Mouse (Mus musculus) heart, postnatal 0 days (tissue): Measurements from ENCODE around the gene Zar1l. TPM values are rescaled to one million over a fixed set of nuclear protein-coding genes. Genes with fewer than 3 reads are reported as not detected.
A peak's percentile ranks its signal among the peaks of the same experiment; 100 is the strongest.

Source experiments
- ATAC-seq: fragments of 200-750 bp; cut with Nextera tagmentation; 2 replicates; pipeline ENCODE4 v1.8.0; 2017; ENCODE audit warnings: low read depth, moderate number of reproducible peaks, moderate library complexity; ENCODE audit not compliant: insufficient read depth
- DNase-seq: peaks from one replicate; pipeline ENCODE4 v3.0.0-alpha.2; 2016; ENCODE audit warnings: low spot score
- H3K27ac ChIP-seq: fragments of 300-500 bp; sonication (generic); 2 replicates; pipeline ENCODE4 v1.5.1; 2014; ENCODE audit warnings: low read depth, mild to moderate bottlenecking
- H3K27me3 ChIP-seq: fragments of 300-500 bp; sonication (generic); 2 replicates; pipeline ENCODE4 v1.6.1; 2014; ENCODE audit warnings: low read length, mixed read lengths; ENCODE audit not compliant: control insufficient read depth, insufficient read depth
- H3K36me3 ChIP-seq: fragments of 300-500 bp; sonication (generic); replicated peaks from 2 replicates; pipeline ENCODE4 v1.6.1; 2014; ENCODE audit warnings: low read length, mixed read lengths; ENCODE audit not compliant: control insufficient read depth, insufficient read depth
- H3K4me1 ChIP-seq: fragments of 300-500 bp; sonication (generic); 2 replicates; pipeline ENCODE4 v1.6.1; 2014; ENCODE audit warnings: antibody characterized with exemption; ENCODE audit not compliant: control insufficient read depth, insufficient read depth
- H3K4me2 ChIP-seq: fragments of 300-500 bp; sonication (generic); 2 replicates; pipeline ENCODE4 v1.6.1; 2014; ENCODE audit warnings: low read depth, mild to moderate bottlenecking, low read length, moderate library complexity
- H3K4me3 ChIP-seq: fragments of 300-500 bp; sonication (generic); 2 replicates; pipeline ENCODE4 v1.5.1; 2014; ENCODE audit warnings: low read depth, low read length
- H3K9ac ChIP-seq: fragments of 300-500 bp; sonication (generic); replicated peaks from 2 replicates; pipeline ENCODE4 v1.6.1; 2014; ENCODE audit warnings: low read depth, low read length, mixed read lengths
- H3K9me3 ChIP-seq: fragments of 300-500 bp; sonication (generic); replicated peaks from 2 replicates; pipeline ENCODE4 v1.6.1; 2016; ENCODE audit warnings: low read length; ENCODE audit not compliant: control insufficient read depth
- CTCF ChIP-seq: IDR thresholded peaks from 2 replicates; pipeline ENCODE4 v1.5.1; 2016; ENCODE audit warnings: antibody characterized with exemption, control low read depth, low read depth
- EP300 ChIP-seq: IDR thresholded peaks from 2 replicates; pipeline ENCODE4 v1.6.1; 2016; ENCODE audit warnings: antibody characterized with exemption, low read depth
- WGBS: fragments of 180-500 bp; shearing (Covaris S2); extraction: QIAGEN DNeasy Blood & Tissue Kit; methylation state at CpG from one replicate; pipeline ENCODE4 v1.1.7; 2014; 5-methylcytosine and 5-hydroxymethylcytosine counted together
- polyA plus RNA-seq: library from polyadenylated mRNA; unstranded; fragments of >200 nt; fragmentation: Nextera tagmentation; extraction: Ambion mirVana; gene quantifications from 2 replicates; pipeline ENCODE4 v1.2.1, GENCODE M21; 2015
- total RNA-seq: library from RNA; depleted of rRNA; stranded (reverse); fragments of >200 nt; gene quantifications from 2 replicates; pipeline ENCODE4 v1.2.3, GENCODE M21; 2014; ENCODE audit warnings: low replicate concordance

The Zar1l gene
- total and polyA plus RNA-seq, 2 experiments from 2014 or later, result not detected

DNA sequence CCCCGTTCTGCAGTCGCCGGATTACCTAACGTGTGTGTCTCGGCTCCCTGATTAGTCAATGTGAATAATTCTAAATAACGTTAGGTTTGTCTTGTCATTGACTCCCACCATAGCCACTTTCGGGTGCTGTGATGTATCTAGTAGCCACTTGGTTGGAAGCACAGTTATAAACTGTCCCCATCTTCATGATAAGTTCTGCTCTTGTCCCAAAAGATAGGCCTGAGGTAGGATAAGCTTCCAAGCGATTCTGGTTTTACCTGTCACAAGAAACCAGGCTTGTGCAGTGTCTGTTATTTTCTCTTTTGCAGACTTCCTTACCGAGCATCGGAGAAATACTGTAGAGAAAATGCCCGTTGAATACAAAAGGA lies 4.9 kb upstream of the Zar1l start:
- 5% methylated on average over 11 of the region's 11 CpGs for WGBS
- Histone ChIP-seq H3K4me1 (no peaks in the 10 kb centered on the region), H3K4me3 (peak overlapping the region; percentile 92), H3K4me2 (peak overlapping the region; percentile 86), H3K27ac (peak overlapping the region; percentile 63), H3K9me3 (no peaks in the 10 kb centered on the region), H3K9ac (peak overlapping the region; percentile 81), H3K27me3 (no peaks in the 10 kb centered on the region), H3K36me3 (no peaks in the 10 kb centered on the region)
- DNase-seq (no peak), ATAC-seq (no peak; the same call in 1 of the 2 replicates)
- no peak for TF ChIP-seq CTCF
- TF ChIP-seq EP300, result no peak

DNA sequence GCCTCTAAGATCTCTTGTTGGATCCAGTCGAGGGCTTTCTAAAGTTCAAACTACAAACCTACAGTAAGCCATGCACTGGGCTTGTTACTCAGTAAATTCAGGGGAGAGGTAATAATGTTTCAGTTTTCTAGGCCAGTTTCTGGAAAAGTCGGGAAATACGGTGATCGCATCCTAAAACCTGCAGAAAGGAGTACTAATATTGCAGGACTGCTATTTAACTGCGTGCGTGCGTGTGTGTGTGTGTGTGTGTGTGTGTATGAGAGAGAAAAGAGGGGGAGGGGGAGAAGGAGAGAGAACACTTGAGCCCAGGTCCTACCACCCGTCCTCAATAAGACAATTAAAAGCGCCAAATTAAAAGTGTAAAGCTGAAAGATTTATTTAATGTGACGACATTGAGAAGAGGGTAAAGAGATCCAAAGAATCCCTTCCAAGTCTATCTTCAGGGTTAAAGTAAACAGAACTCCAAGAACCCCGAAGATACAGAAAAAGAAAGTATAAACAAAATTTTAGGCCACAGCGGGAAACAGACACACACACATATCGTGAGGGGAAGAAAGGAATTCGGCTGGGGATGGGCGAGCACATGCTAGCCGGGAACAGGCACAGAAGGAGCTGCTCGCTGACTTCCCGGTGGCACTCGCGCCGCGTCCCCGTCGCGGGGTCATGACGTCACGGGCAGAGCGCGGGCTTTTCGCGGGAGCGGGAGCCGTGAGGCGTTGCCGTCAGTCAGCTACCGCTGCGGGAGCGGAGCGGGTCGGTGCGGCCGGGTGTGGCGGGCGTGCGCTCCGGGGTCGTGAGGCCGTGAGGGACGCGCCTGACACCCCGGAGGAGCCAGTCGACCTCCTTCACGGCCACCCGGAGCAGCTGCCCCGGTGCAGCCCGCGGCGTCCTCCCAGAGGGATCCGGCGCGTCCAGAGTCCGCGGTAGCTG lies 4.2 kb upstream of the Zar1l start, which contains the start of gene Brca2:
Brca2 (plus strand) TSS at position 694 of the 930 bp plus-strand sequence.
- DNase-seq (peak; percentile 80), ATAC-seq (peak; percentile 94)
- TF ChIP-seq CTCF (no peak), EP300 (no peak)
- Histone ChIP-seq H3K9ac (peak within 1 kb of the TSS; percentile 81), H3K4me3 (peak within 1 kb of the TSS; percentile 92), H3K27ac (peak within 1 kb of the TSS; percentile 63), H3K36me3 (no peaks in the 10 kb centered on the region), H3K4me1 (no peaks in the 10 kb centered on the region), H3K9me3 (no peaks in the 10 kb centered on the region), H3K4me2 (peak within 1 kb of the TSS; percentile 86), H3K27me3 (no peaks in the 10 kb centered on the region)
- 6% methylated on average over 61 of the region's 63 CpGs for WGBS

- H3K36me3 ChIP-seq, result no peaks in the 10 kb centered on the region
- no peak for ATAC-seq
- WGBS, result 87% methylated on average over 1 of the region's 1 CpGs
- no peak overlapping the region for H3K27ac ChIP-seq
- peak; percentile 69 for DNase-seq
- peak; percentile 56 for TF ChIP-seq CTCF
- no peak for TF ChIP-seq EP300
- no peak overlapping the region for H3K4me2 ChIP-seq
- no peak overlapping the region for H3K4me3 ChIP-seq
- no peaks in the 10 kb centered on the region for H3K9me3 ChIP-seq
- H3K9ac ChIP-seq, result no peak overlapping the region
- H3K27me3 ChIP-seq, result no peaks in the 10 kb centered on the region
- H3K4me1 ChIP-seq, result no peaks in the 10 kb centered on the region
Observed at GRCm38 (mm10) chr5:150519551-150519950, 1.6 kb upstream of the Zar1l start.

- Histone ChIP-seq H3K4me3 (no peak overlapping the region), H3K36me3 (no peaks in the 10 kb centered on the region), H3K9me3 (no peaks in the 10 kb centered on the region), H3K4me2 (no peak overlapping the region), H3K27me3 (no peaks in the 10 kb centered on the region), H3K27ac (no peak overlapping the region), H3K4me1 (no peaks in the 10 kb centered on the region), H3K9ac (no peak overlapping the region)
- DNase-seq (no peak), ATAC-seq (no peak)
- 68% methylated on average over 1 of the region's 1 CpGs for WGBS
- TF ChIP-seq CTCF, result no peak
- no peak for TF ChIP-seq EP300
Observed at GRCm38 (mm10) chr5:150514027-150514426, 3.9 kb downstream of the Zar1l start.

- 73% methylated on average over 4 of the region's 4 CpGs for WGBS
Observed at GRCm38 (mm10) chr5:150513264-150513663, 4.7 kb downstream of the Zar1l start.

More at GRCm38 (mm10) chr5:150513264-150513663, 4.7 kb downstream of the Zar1l start:
- Histone ChIP-seq H3K27ac (no peak overlapping the region), H3K36me3 (no peaks in the 10 kb centered on the region), H3K4me2 (no peak overlapping the region), H3K9ac (no peak overlapping the region), H3K9me3 (no peaks in the 10 kb centered on the region), H3K27me3 (no peaks in the 10 kb centered on the region), H3K4me1 (no peaks in the 10 kb centered on the region), H3K4me3 (no peak overlapping the region)
- ATAC-seq (no peak), DNase-seq (no peak)
- TF ChIP-seq CTCF (no peak), EP300 (no peak)
